Comparison of ENCODE assay signal across 12 mouse cellular contexts in the genomic region with DNA sequence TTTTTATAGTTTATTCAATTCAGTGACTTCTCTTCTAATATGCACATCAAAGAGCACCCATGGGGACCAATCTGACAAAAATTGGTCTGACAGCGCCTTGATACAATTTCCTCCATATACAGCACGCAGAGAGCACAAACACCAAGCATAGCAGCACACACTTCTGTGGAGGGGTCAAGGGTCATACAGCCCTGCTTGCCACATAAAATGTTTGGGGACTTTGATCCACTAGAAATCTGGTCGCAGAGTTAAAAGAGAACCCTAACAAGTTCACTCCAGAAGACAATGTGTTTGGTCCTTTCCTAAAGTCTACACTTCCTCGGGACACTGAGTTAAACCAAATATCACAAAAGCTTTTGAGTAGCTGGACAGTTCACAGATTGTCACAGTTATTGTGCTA.
"Had no signal": no experiment of that assay in that cellular context is flagged by ENCODE, and none has a peak within 500 bp of the region (broad histone marks: within the 10 kb centered on the region; RNA-seq: fewer than 3 reads in every experiment).

No protein-coding gene starts in this region.

- H3K4me2 ChIP-seq: hindbrain, embryonic 12.5 days; limb, embryonic 13.5 days; lung, embryonic 14.5 days; midbrain, embryonic 12.5 days had no signal

- H3K4me3 ChIP-seq: hindbrain, embryonic 12.5 days; layer of hippocampus, adult 2 months; limb, embryonic 13.5 days; megakaryocyte, embryonic 14.5 days; midbrain, embryonic 12.5 days had no signal

- H3K27ac ChIP-seq: hindbrain, embryonic 12.5 days; layer of hippocampus, adult 2 months; limb, embryonic 13.5 days; liver, embryonic 14.5 days; midbrain, embryonic 12.5 days had no signal

- H3K9ac ChIP-seq: hindbrain, embryonic 12.5 days; limb, embryonic 13.5 days; liver, embryonic 14.5 days; lung, embryonic 14.5 days; midbrain, embryonic 12.5 days had no signal

- H3K27me3 ChIP-seq: hindbrain, embryonic 12.5 days; limb, embryonic 13.5 days; midbrain, embryonic 12.5 days had no signal

- H3K36me3 ChIP-seq: hindbrain, embryonic 12.5 days; limb, embryonic 13.5 days; midbrain, embryonic 12.5 days had no signal

- DNase-seq: lung, embryonic 14.5 days; lung, postnatal 10 days; right cerebral cortex, postnatal 14 days; thymus, postnatal 36 days had no signal

- ATAC-seq: hindbrain, embryonic 16.5 days; inflammation-experienced regulatory T-cells, adult 6 months had no signal

- H3K9me3 ChIP-seq: hindbrain, embryonic 12.5 days; limb, embryonic 13.5 days; megakaryocyte, embryonic 14.5 days; midbrain, embryonic 12.5 days had no signal
